Mouse (Mus musculus) spleen, postnatal 4 days (tissue): Measurements from ENCODE around the gene Samd13.

Source experiments
- DNase-seq, 2 experiments: peaks; one replicate each; pipeline ENCODE4 v3.0.0; 2022; ENCODE audit warnings: low spot score in 2 of 2

The Samd13 gene

GRCm38 (mm10) chr3:146616533-146617283 lies 68.7 kb downstream of the Samd13 start:
- DNase-seq, result no peak

- DNase-seq, result no peak
Measured at GRCm38 (mm10) chr3:146615496-146615895, 69.9 kb downstream of the Samd13 start, which contains the start of gene Dnase2b. TSS of gene Dnase2b (minus strand) at chr3:146615596.

- DNase-seq, result no peak
Measured at GRCm38 (mm10) chr3:146611821-146612220, 73.6 kb downstream of the Samd13 start.

GRCm38 (mm10) chr3:146611261-146611660 lies 74.1 kb downstream of the Samd13 start:
- no peak for DNase-seq

GRCm38 (mm10) chr3:146610322-146610721 lies 75.1 kb downstream of the Samd13 start:
- no peak for DNase-seq

GRCm38 (mm10) chr3:146607368-146607767 lies 78.0 kb downstream of the Samd13 start:
- no peak for DNase-seq

- no peak for DNase-seq
Measured at GRCm38 (mm10) chr3:146604647-146605046, 80.7 kb downstream of the Samd13 start.

GRCm38 (mm10) chr3:146602531-146602930 lies 82.9 kb downstream of the Samd13 start:
- DNase-seq, result no peak

- DNase-seq, result no peak
Measured at GRCm38 (mm10) chr3:146601205-146601604, 84.2 kb downstream of the Samd13 start.

- DNase-seq, result no peak
Measured at GRCm38 (mm10) chr3:146599198-146599900, 86.0 kb downstream of the Samd13 start.

- DNase-seq, result no peak
Measured at GRCm38 (mm10) chr3:146598411-146598810, 87.0 kb downstream of the Samd13 start.

- no peak for DNase-seq
Measured at GRCm38 (mm10) chr3:146596864-146597263, 88.5 kb downstream of the Samd13 start.

- no peak for DNase-seq
Measured at GRCm38 (mm10) chr3:146596387-146596786, 89.0 kb downstream of the Samd13 start.

- no peak for DNase-seq
Measured at GRCm38 (mm10) chr3:146595440-146595839, 90.0 kb downstream of the Samd13 start.
